Mouse (Mus musculus): ENCODE data around the gene Ep400. TPM values are rescaled to one million over a fixed set of nuclear protein-coding genes. Genes with fewer than 3 reads are reported as not detected.

The Ep400 gene
- polyA plus RNA-seq, 1 experiment = not detected

DNA sequence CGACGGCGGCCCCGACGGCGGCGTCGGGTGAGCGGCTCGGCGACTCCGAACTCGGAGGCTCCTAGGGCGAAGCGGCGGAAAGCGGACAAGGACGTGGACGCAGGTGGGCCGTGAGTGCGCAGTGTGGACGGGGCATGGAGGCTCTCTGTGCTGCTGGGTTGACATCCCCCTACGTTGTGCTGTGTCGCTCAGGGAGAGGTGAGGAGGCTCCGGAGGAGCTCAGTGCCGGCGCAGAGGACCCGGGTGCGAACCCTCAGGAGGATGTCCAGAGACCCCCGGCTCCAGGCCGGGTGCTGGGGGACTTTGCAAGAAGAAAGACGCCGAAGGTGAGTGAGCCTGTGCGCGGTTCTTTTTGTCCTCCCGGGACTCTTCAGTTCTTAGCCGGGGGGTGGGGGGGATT, 116.8 kb downstream of the Ep400 start:
- TF ChIP-seq CTCF (IDR thresholded peaks at IDR 0.05; ENCODE audit: insufficient read depth, low read depth, low read length) (no peak), POLR2A (IDR thresholded peaks at IDR 0.05; ENCODE audit: insufficient read depth, low read depth, low read length) (no peak)
- WGBS = 1% methylated on average over 37 of the region's 37 CpGs
- H3K27ac ChIP-seq (ENCODE audit: insufficient read depth, low read depth, low read length) = no peak overlapping the region
- peak overlapping the region; percentile 89 for H3K4me3 ChIP-seq (ENCODE audit: insufficient read depth, low read depth, low read length)
- H3K4me1 ChIP-seq (ENCODE audit: control insufficient read depth, insufficient read depth, low read length) = peaks cover 11% of the 10 kb centered on the region; the same call in 1 of the 2 replicates

- TF ChIP-seq CTCF (IDR thresholded peaks at IDR 0.05; ENCODE audit: insufficient read depth, low read depth, low read length) = peak; percentile 4; the same call in 1 of the 2 replicates
- peak; percentile 73 for TF ChIP-seq POLR2A (IDR thresholded peaks at IDR 0.05; ENCODE audit: insufficient read depth, low read depth, low read length)
- under 1% methylated on average over 91 of the region's 91 CpGs for WGBS
- Histone ChIP-seq H3K4me3 (ENCODE audit: insufficient read depth, low read depth, low read length) (peak within 1 kb of the TSS; percentile 89), H3K27ac (ENCODE audit: insufficient read depth, low read depth, low read length) (no peak within 1 kb of the TSS), H3K4me1 (ENCODE audit: control insufficient read depth, insufficient read depth, low read length) (peaks cover 11% of the 10 kb centered on the region; the same call in 1 of the 2 replicates)
Measured at GRCm38 (mm10) chr5:110652719-110653648, 117.5 kb downstream of the Ep400 start, which contains the start of the genes Noc4l and Ddx51. Gene Noc4l, minus strand, starts transcription at chr5:110653417. Gene Ddx51, plus strand, starts transcription at chr5:110653451.

DNA sequence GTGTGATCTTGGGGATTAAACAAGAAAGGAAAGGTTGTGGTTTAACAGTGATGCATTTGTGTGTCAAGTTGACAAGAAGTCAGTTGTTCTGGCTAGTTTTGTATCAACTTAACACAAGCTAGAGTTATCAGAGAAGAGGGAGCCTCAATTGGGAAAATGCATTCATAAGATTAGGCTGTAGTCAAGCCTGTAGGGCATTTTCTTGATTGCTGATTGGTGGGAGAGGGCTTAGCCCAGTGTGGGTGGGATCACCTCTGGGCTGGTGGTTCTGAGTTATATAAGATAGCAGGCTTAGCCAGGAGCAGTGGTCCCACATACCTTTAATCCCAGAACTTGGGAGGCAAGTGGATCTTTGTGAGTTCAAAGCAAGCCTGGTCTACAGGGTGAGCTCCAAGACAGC, 124.1 kb downstream of the Ep400 start:
- Histone ChIP-seq H3K27ac (ENCODE audit: insufficient read depth, low read depth, low read length) (no peak overlapping the region), H3K4me3 (ENCODE audit: insufficient read depth, low read depth, low read length) (no peak overlapping the region), H3K4me1 (ENCODE audit: control insufficient read depth, insufficient read depth, low read length) (no peaks in the 10 kb centered on the region)
- TF ChIP-seq POLR2A (IDR thresholded peaks at IDR 0.05; ENCODE audit: insufficient read depth, low read depth, low read length) = no peak

- no peak for TF ChIP-seq POLR2A (IDR thresholded peaks at IDR 0.05; ENCODE audit: insufficient read depth, low read depth, low read length)
- peak; percentile 36; the same call in 1 of the 2 replicates for TF ChIP-seq CTCF (IDR thresholded peaks at IDR 0.05; ENCODE audit: insufficient read depth, low read depth, low read length)
- Histone ChIP-seq H3K4me1 (ENCODE audit: control insufficient read depth, insufficient read depth, low read length) (peaks cover 3% of the 10 kb centered on the region), H3K27ac (ENCODE audit: insufficient read depth, low read depth, low read length) (no peak overlapping the region), H3K4me3 (ENCODE audit: insufficient read depth, low read depth, low read length) (no peak overlapping the region)
- 22% methylated on average over 12 of the region's 12 CpGs for WGBS
Measured at GRCm38 (mm10) chr5:110639459-110639858, 131.1 kb downstream of the Ep400 start.

DNA sequence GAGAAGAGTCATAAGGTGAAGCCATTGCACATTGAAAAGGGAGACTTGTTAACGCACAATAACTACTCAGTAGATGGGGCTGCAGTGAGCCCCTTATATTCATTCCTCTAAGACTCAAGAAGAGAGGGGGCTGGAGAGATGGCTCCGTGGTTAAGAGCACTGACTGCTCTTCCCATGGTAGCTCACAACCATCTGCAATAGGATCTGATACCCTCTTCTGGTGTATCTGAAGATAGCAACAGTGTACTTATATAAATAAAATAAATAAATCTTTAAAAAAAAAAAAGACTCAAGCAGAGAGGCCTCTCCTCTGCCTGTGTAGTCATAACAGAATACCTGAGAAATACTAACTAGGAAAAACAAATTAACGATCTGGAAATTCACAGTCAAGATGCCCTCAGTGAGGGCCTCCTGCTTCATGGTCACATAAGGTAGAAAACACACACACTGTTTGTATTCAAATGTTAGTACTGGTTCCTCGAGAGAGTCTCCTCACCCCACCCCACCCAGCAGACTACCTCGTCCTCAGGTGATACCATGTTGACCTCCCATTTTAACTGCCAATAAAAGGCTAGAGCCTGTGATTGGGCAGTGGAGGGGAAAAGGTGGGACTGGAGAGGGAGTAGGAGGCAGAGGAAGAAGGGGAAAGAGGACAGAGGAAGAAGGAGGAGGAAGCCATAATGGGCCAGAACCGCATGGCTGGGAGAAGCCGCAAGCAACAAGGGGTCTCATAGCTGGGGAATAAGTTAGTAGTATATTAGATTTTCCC, 132.0 kb downstream of the Ep400 start:
- no peak overlapping the region for H3K4me3 ChIP-seq (ENCODE audit: insufficient read depth, low read depth, low read length)
- 82% methylated on average over 7 of the region's 7 CpGs for WGBS
- TF ChIP-seq CTCF (IDR thresholded peaks at IDR 0.05; ENCODE audit: insufficient read depth, low read depth, low read length) = no peak
- TF ChIP-seq POLR2A (IDR thresholded peaks at IDR 0.05; ENCODE audit: insufficient read depth, low read depth, low read length) = no peak
- no peak overlapping the region for H3K27ac ChIP-seq (ENCODE audit: insufficient read depth, low read depth, low read length)
- peaks cover 3% of the 10 kb centered on the region for H3K4me1 ChIP-seq (ENCODE audit: control insufficient read depth, insufficient read depth, low read length)

DNA sequence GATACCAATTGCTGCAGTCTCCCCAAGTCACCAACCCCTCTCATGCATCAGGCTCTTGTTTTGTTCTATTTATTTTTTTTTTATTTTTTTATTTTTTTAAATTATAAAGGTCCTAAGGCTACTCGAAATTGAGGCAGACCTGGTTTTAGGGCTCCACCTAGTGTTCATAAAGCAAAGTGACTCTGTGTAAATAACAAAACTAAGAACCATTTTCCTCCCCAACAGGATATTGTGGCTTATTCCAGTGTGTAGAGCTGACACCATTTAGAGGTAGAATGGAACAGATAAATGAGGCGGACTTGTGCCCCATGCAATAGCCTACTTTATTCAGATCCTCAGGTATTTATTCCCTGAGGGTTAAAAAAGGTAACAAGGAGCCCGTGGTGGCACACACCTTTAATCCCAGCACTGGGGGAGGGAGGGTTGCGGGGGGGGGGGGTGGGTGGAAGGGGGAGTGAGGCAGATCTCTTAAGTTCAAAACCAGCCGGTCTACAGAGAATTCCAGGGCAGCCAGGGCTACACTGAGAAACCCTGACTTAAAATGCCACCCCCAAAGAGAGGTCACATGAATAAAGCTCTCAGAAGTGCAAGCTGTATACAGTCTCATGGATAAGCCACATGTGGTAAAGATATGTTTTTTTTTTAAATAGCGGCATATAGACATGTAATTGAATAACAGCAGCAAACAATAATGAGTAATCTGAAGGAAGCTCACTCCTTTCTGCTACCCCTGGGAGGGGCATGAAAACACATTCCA, 134.4 kb downstream of the Ep400 start:
- Histone ChIP-seq H3K27ac (ENCODE audit: insufficient read depth, low read depth, low read length) (no peak overlapping the region), H3K4me1 (ENCODE audit: control insufficient read depth, insufficient read depth, low read length) (peaks cover 3% of the 10 kb centered on the region), H3K4me3 (ENCODE audit: insufficient read depth, low read depth, low read length) (no peak overlapping the region)
- TF ChIP-seq POLR2A (IDR thresholded peaks at IDR 0.05; ENCODE audit: insufficient read depth, low read depth, low read length) = no peak
- no peak for TF ChIP-seq CTCF (IDR thresholded peaks at IDR 0.05; ENCODE audit: insufficient read depth, low read depth, low read length)
- 40% methylated on average over 6 of the region's 6 CpGs for WGBS

DNA sequence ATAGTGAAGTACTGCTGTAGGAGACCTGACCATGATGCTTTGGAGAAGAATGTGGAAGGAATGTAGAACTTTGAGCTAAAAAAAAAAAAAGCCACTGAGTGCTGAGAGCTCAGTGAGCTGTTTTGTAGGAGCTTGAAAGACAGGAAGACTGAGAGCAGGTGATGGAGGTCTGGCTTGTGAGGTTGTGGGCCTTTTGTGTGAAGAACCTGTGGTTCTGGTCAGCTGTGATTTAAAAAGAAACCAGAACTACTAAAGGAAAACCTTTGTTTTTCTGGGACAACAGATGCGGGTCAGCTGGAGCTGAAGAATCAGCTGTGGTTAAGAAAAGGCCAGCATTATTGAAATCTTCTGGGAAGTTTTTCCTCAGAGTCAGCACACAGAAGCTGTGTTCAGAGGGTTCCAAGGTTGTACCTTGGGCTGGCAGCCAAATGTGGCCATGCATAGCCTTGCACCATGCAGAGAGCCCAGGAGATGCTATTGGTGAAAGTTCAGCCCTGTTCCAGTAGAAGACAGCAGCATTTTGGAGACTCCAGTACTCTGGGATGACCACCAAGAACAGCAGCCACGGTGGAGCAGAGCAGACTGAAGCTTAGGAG, 140.9 kb downstream of the Ep400 start:
- Histone ChIP-seq H3K4me3 (ENCODE audit: insufficient read depth, low read depth, low read length) (no peak overlapping the region), H3K4me1 (ENCODE audit: control insufficient read depth, insufficient read depth, low read length) (no peaks in the 10 kb centered on the region), H3K27ac (ENCODE audit: insufficient read depth, low read depth, low read length) (no peak overlapping the region)
- 73% methylated on average over 2 of the region's 2 CpGs for WGBS
- TF ChIP-seq POLR2A (IDR thresholded peaks at IDR 0.05; ENCODE audit: insufficient read depth, low read depth, low read length) = no peak
- no peak for TF ChIP-seq CTCF (IDR thresholded peaks at IDR 0.05; ENCODE audit: insufficient read depth, low read depth, low read length)

GRCm38 (mm10) chr5:110628156-110628555, 142.4 kb downstream of the Ep400 start:
- no peaks in the 10 kb centered on the region for H3K4me1 ChIP-seq (ENCODE audit: control insufficient read depth, insufficient read depth, low read length)
- no peak overlapping the region for H3K27ac ChIP-seq (ENCODE audit: insufficient read depth, low read depth, low read length)
- TF ChIP-seq CTCF (IDR thresholded peaks at IDR 0.05; ENCODE audit: insufficient read depth, low read depth, low read length) (no peak), POLR2A (IDR thresholded peaks at IDR 0.05; ENCODE audit: insufficient read depth, low read depth, low read length) (no peak)
- no peak overlapping the region for H3K4me3 ChIP-seq (ENCODE audit: insufficient read depth, low read depth, low read length)
- 22% methylated on average over 19 of the region's 19 CpGs for whole genome bisulfite sequencing

All from olfactory bulb, adult 2 months (tissue).